ENCODE assay signal across 10 mouse cellular contexts in genomic region chr12:104057050-104057449, GRCm38 (mm10). TPM values are rescaled to one million over a fixed set of nuclear protein-coding genes. Genes with fewer than 3 reads are reported as not detected.
A peak's percentile ranks its signal among the peaks of the same experiment; 100 is the strongest.
DNase-seq lines count a peak whose midpoint lies in the region; ATAC-seq lines count a peak whose summit lies in the region.
"Had no signal": no experiment of that assay in that cellular context is flagged by ENCODE, and none has a peak within 500 bp of the region (broad histone marks: within the 10 kb centered on the region; RNA-seq: fewer than 3 reads in every experiment).

No protein-coding gene starts in this region.

- intact Hi-C loops in heart, postnatal 10 days (cut with DNase I), result no loop called here

- H3K27ac ChIP-seq in midbrain, embryonic 14.5 days (replicated peaks; ENCODE audit: low read depth, low read length), result no peak overlapping the region
- H3K27ac ChIP-seq in midbrain, embryonic 11.5 days (ENCODE audit: low read depth, low read length), result no peak overlapping the region
- H3K27ac ChIP-seq in hindbrain, embryonic 14.5 days, result no peak overlapping the region
- H3K27ac ChIP-seq: lung, embryonic 15.5 days had no signal

- 56% methylated on average over 4 of the region's 4 CpGs for WGBS in midbrain, embryonic 14.5 days
- 72% methylated on average over 4 of the region's 4 CpGs for WGBS in midbrain, embryonic 11.5 days
- 53% methylated on average over 4 of the region's 4 CpGs for WGBS in hindbrain, embryonic 14.5 days

- no peaks in the 10 kb centered on the region for H3K36me3 ChIP-seq in midbrain, embryonic 14.5 days (ENCODE audit: control insufficient read depth, insufficient read depth, low read length)
- H3K36me3 ChIP-seq in midbrain, embryonic 11.5 days (ENCODE audit: control insufficient read depth, insufficient read depth, low read length), result no peaks in the 10 kb centered on the region
- H3K36me3 ChIP-seq in hindbrain, embryonic 14.5 days (replicated peaks; ENCODE audit: control insufficient read depth, insufficient read depth), result no peaks in the 10 kb centered on the region
- H3K36me3 ChIP-seq: lung, embryonic 15.5 days had no signal

- no peak overlapping the region for H3K4me3 ChIP-seq in midbrain, embryonic 14.5 days (replicated peaks; ENCODE audit: low read depth, low read length)
- H3K4me3 ChIP-seq in midbrain, embryonic 11.5 days (ENCODE audit: low read depth, low read length), result no peak overlapping the region
- H3K4me3 ChIP-seq in hindbrain, embryonic 14.5 days (replicated peaks; ENCODE audit: low read length), result no peak overlapping the region
- H3K4me3 ChIP-seq: lung, embryonic 15.5 days had no signal

- no peak for ATAC-seq in midbrain, embryonic 14.5 days (ENCODE audit: low FRiP score, low TSS enrichment)
- no peak for ATAC-seq in midbrain, embryonic 11.5 days (ENCODE audit: low FRiP score)
- ATAC-seq in hindbrain, embryonic 14.5 days (ENCODE audit: low FRiP score), result no peak

- no peaks in the 10 kb centered on the region for H3K9me3 ChIP-seq in midbrain, embryonic 14.5 days (ENCODE audit: control insufficient read depth, low read length)
- no peaks in the 10 kb centered on the region for H3K9me3 ChIP-seq in midbrain, embryonic 11.5 days (ENCODE audit: control insufficient read depth, low read length)
- no peaks in the 10 kb centered on the region for H3K9me3 ChIP-seq in hindbrain, embryonic 14.5 days (ENCODE audit: control insufficient read depth, low read length)
- H3K9me3 ChIP-seq: lung, embryonic 15.5 days had no signal

- peak; percentile 72 to 82 for DNase-seq in cerebellum, postnatal 10 days
- no peak for DNase-seq in cerebellum, adult 11-12 months
- peak; percentile 30 for DNase-seq in midbrain, embryonic 14.5 days
- DNase-seq in midbrain, embryonic 11.5 days (ENCODE audit: low spot score, missing footprints), result no peak
- peak; percentile 37 to 52 for DNase-seq in heart, postnatal 10 days
- DNase-seq in right cerebral cortex, postnatal 14 days, result peak; percentile 56
- no peak for DNase-seq in embryo, embryonic 11 days
- no peak for DNase-seq in hindbrain, embryonic 14.5 days (ENCODE audit: low spot score)

- no peak overlapping the region for H3K9ac ChIP-seq in midbrain, embryonic 14.5 days (replicated peaks; ENCODE audit: low read length)
- H3K9ac ChIP-seq in midbrain, embryonic 11.5 days (ENCODE audit: low read length), result no peak overlapping the region
- no peak overlapping the region for H3K9ac ChIP-seq in hindbrain, embryonic 14.5 days
- H3K9ac ChIP-seq: lung, embryonic 15.5 days had no signal

- H3K4me2 ChIP-seq in midbrain, embryonic 14.5 days (ENCODE audit: low read length), result no peak overlapping the region
- H3K4me2 ChIP-seq in midbrain, embryonic 11.5 days, result no peak overlapping the region
- no peak overlapping the region for H3K4me2 ChIP-seq in hindbrain, embryonic 14.5 days (replicated peaks)
- H3K4me2 ChIP-seq: lung, embryonic 15.5 days had no signal

- no peaks in the 10 kb centered on the region for H3K4me1 ChIP-seq in midbrain, embryonic 14.5 days (ENCODE audit: control insufficient read depth, insufficient read depth, low read length)
- H3K4me1 ChIP-seq in midbrain, embryonic 11.5 days (ENCODE audit: control insufficient read depth, insufficient read depth, low read length), result no peaks in the 10 kb centered on the region
- no peaks in the 10 kb centered on the region for H3K4me1 ChIP-seq in hindbrain, embryonic 14.5 days (replicated peaks; ENCODE audit: control insufficient read depth, insufficient read depth, low read length)
- H3K4me1 ChIP-seq: lung, embryonic 15.5 days had no signal

- H3K27me3 ChIP-seq in midbrain, embryonic 14.5 days (ENCODE audit: control insufficient read depth, insufficient read depth, low read length), result no peaks in the 10 kb centered on the region
- H3K27me3 ChIP-seq in midbrain, embryonic 11.5 days (ENCODE audit: control insufficient read depth, insufficient read depth, low read length), result no peaks in the 10 kb centered on the region
- H3K27me3 ChIP-seq in hindbrain, embryonic 14.5 days (ENCODE audit: control insufficient read depth, insufficient read depth, low read length), result no peaks in the 10 kb centered on the region
- H3K27me3 ChIP-seq: lung, embryonic 15.5 days had no signal

RNA-seq across cellular contexts. Expression of gene Serpina12, which starts 12.8 kb away (rescaled TPM):
- not detected in 2 replicates for polyA plus RNA-seq in midbrain, embryonic 14.5 days (2014; fragmentation: Nextera tagmentation; extraction: Ambion mirVana)
- polyA plus RNA-seq in midbrain, embryonic 11.5 days (2014; fragmentation: Nextera tagmentation; extraction: Ambion mirVana), result not detected in 2 replicates
- total RNA-seq in heart, postnatal 10 days (2021), result not detected
- not detected in 2 replicates for polyA plus RNA-seq in hindbrain, embryonic 14.5 days (2014; fragmentation: Nextera tagmentation; extraction: Ambion mirVana)
- polyA plus RNA-seq: intestine, embryonic 14.5 days; lung, embryonic 15.5 days had no signal

RNA-seq across cellular contexts. Expression of gene Serpina9, which starts 43.5 kb away (rescaled TPM):
- not detected in 2 replicates for polyA plus RNA-seq in midbrain, embryonic 14.5 days (2014; fragmentation: Nextera tagmentation; extraction: Ambion mirVana)
- not detected in 2 replicates for polyA plus RNA-seq in midbrain, embryonic 11.5 days (2014; fragmentation: Nextera tagmentation; extraction: Ambion mirVana)
- not detected for total RNA-seq in heart, postnatal 10 days (2021)
- polyA plus RNA-seq in hindbrain, embryonic 14.5 days (2014; fragmentation: Nextera tagmentation; extraction: Ambion mirVana), result 0.22 TPM in 1 of 2 replicates, not detected in the other

RNA-seq across cellular contexts. Expression of gene Serpina5, which starts 43.9 kb away (rescaled TPM):
- not detected in 2 replicates for polyA plus RNA-seq in midbrain, embryonic 14.5 days (2014; fragmentation: Nextera tagmentation; extraction: Ambion mirVana)
- polyA plus RNA-seq in midbrain, embryonic 11.5 days (2014; fragmentation: Nextera tagmentation; extraction: Ambion mirVana), result not detected in 2 replicates
- total RNA-seq in heart, postnatal 10 days (2021), result not detected
- polyA plus RNA-seq in hindbrain, embryonic 14.5 days (2014; fragmentation: Nextera tagmentation; extraction: Ambion mirVana), result not detected in 2 replicates
- polyA plus RNA-seq: intestine, embryonic 14.5 days had no signal

RNA-seq across cellular contexts. Expression of gene Serpina3a, which starts 55.5 kb away (rescaled TPM):
- not detected in 2 replicates for polyA plus RNA-seq in midbrain, embryonic 14.5 days (2014; fragmentation: Nextera tagmentation; extraction: Ambion mirVana)
- polyA plus RNA-seq in midbrain, embryonic 11.5 days (2014; fragmentation: Nextera tagmentation; extraction: Ambion mirVana), result not detected in 2 replicates
- not detected for total RNA-seq in heart, postnatal 10 days (2021)
- polyA plus RNA-seq in hindbrain, embryonic 14.5 days (2014; fragmentation: Nextera tagmentation; extraction: Ambion mirVana), result not detected in 2 replicates
- polyA plus RNA-seq: intestine, embryonic 14.5 days; lung, embryonic 15.5 days had no signal

Comparison
In these comparisons a context has a peak if more than half of its experiments do, and no peak if none do; other contexts are left out.
1. DNase-seq: peak in cerebellum, postnatal 10 days (2 of 2), midbrain, embryonic 14.5 days (single experiment), heart, postnatal 10 days (2 of 2) and right cerebral cortex, postnatal 14 days (single experiment); none in cerebellum, adult 11-12 months (single experiment), midbrain, embryonic 11.5 days (single experiment), embryo, embryonic 11 days (single experiment) and hindbrain, embryonic 14.5 days (single experiment).